Mouse (Mus musculus) C2C12 (cell line): ENCODE measurements around the gene Gtf3c5.

ENCODE experiments used
- CEBPB ChIP-seq: IDR thresholded peaks from one replicate; pipeline ENCODE4 v1.6.1; 2011; ENCODE audit warnings: low read depth, mild to moderate bottlenecking, control low read depth, moderate library complexity
- CTCF ChIP-seq: IDR thresholded peaks from one replicate; pipeline ENCODE4 v1.5.1; 2011; ENCODE audit not compliant: control insufficient read depth, insufficient read depth, insufficient read length
- FOSL1 ChIP-seq: IDR thresholded peaks from one replicate; pipeline ENCODE4 v1.8.0; 2011; ENCODE audit warnings: mild to moderate bottlenecking, low read length; ENCODE audit not compliant: poor library complexity, insufficient read depth, severe bottlenecking
- MAX ChIP-seq: IDR thresholded peaks from one replicate; pipeline ENCODE4 v1.6.1; 2011; ENCODE audit warnings: mild to moderate bottlenecking, control low read depth
- MYOD1 ChIP-seq: IDR thresholded peaks from one replicate; pipeline ENCODE4 v1.6.1; 2011; ENCODE audit warnings: low read depth; ENCODE audit not compliant: control insufficient read depth, insufficient read length
- USF1 ChIP-seq: IDR thresholded peaks from one replicate; pipeline ENCODE4 v1.6.1; 2011; ENCODE audit warnings: low read depth, mild to moderate bottlenecking, control low read depth, moderate library complexity

- TF ChIP-seq CTCF (no peak), USF1 (no peak), MAX (no peak), CEBPB (no peak), FOSL1 (no peak), MYOD1 (no peak)
Observed at GRCm38 (mm10) chr2:28621111-28621510, 37.6 kb upstream of the Gtf3c5 start.
